In genomic region chr16:30036104-30036503, GRCm38 (mm10) we compare ENCODE assay signal across 25 mouse cellular contexts. TPM values are rescaled to one million over a fixed set of nuclear protein-coding genes. Genes with fewer than 3 reads are reported as not detected.
DNase-seq lines count a peak whose midpoint lies in the region; ATAC-seq and TF ChIP-seq lines count a peak whose summit lies in the region.
"Had no signal": no experiment of that assay in that cellular context is flagged by ENCODE, and none has a peak within 500 bp of the region (broad histone marks: within the 10 kb centered on the region; RNA-seq: fewer than 3 reads in every experiment).

No protein-coding gene starts in this region.

- no peaks in the 10 kb centered on the region for H3K9me3 ChIP-seq in kidney, embryonic 16.5 days (ENCODE audit: low read length)
- no peaks in the 10 kb centered on the region for H3K9me3 ChIP-seq in megakaryocyte, embryonic 14.5 days
- no peaks in the 10 kb centered on the region for H3K9me3 ChIP-seq in liver, embryonic 14.5 days (ENCODE audit: control insufficient read depth, low read length)
- H3K9me3 ChIP-seq in neural tube, embryonic 15.5 days (replicated peaks), result no peaks in the 10 kb centered on the region
- no peaks in the 10 kb centered on the region for H3K9me3 ChIP-seq in midbrain, embryonic 13.5 days
- H3K9me3 ChIP-seq: forebrain, embryonic 10.5 days; hindbrain, embryonic 10.5 days; neural tube, embryonic 13.5 days had no signal

- no peak for ATAC-seq in kidney, embryonic 16.5 days (ENCODE audit: low FRiP score, low TSS enrichment)
- no peak for ATAC-seq in megakaryocyte, adult 5-6 weeks (ENCODE audit: poor library complexity, severe bottlenecking)
- ATAC-seq in liver, embryonic 14.5 days (ENCODE audit: insufficient read depth), result peak; percentile 74
- ATAC-seq in neural tube, embryonic 15.5 days (ENCODE audit: low FRiP score), result no peak
- no peak for ATAC-seq in midbrain, embryonic 13.5 days
- ATAC-seq: forebrain, embryonic 16.5 days; hindbrain, postnatal 0 days had no signal

- no peak for TF ChIP-seq EP300 in liver, embryonic 14.5 days (IDR thresholded peaks at IDR 0.05; ENCODE audit: low read depth)

- H3K27me3 ChIP-seq in kidney, embryonic 16.5 days (ENCODE audit: insufficient read depth, low read length), result no peaks in the 10 kb centered on the region; the same call in 1 of the 2 replicates
- peaks cover 6% of the 10 kb centered on the region for H3K27me3 ChIP-seq in megakaryocyte, embryonic 14.5 days (replicated peaks)
- H3K27me3 ChIP-seq in liver, embryonic 14.5 days (ENCODE audit: control insufficient read depth, insufficient read depth, low read length), result no peaks in the 10 kb centered on the region
- peaks cover 29% of the 10 kb centered on the region for H3K27me3 ChIP-seq in neural tube, embryonic 15.5 days (replicated peaks)
- peaks cover 68% of the 10 kb centered on the region for H3K27me3 ChIP-seq in midbrain, embryonic 13.5 days

- DNase-seq in kidney, adult 11 months, result peak; percentile 60
- peak; percentile 26 to 31 (median 28) for DNase-seq in liver, embryonic 14.5 days (ENCODE audit: low read depth in 3 of 3, low spot score in 3 of 3)
- no peak for DNase-seq in gastrocnemius, postnatal 10 days
- DNase-seq: cerebellum, adult 11 months; cerebellum, adult 9-11 months; gastrocnemius, postnatal 14 days; heart, adult 11 months; layer of hippocampus, postnatal 36 days; lung, adult 2 months; lung, postnatal 14 days; midbrain, embryonic 14.5 days; thymus, adult 18-20 months; thymus, postnatal 36 days had no signal

- H3K4me3 ChIP-seq in kidney, embryonic 16.5 days (ENCODE audit: low read length), result no peak overlapping the region
- peak overlapping the region; percentile 29 for H3K4me3 ChIP-seq in megakaryocyte, embryonic 14.5 days (replicated peaks)
- no peak overlapping the region for H3K4me3 ChIP-seq in liver, embryonic 14.5 days (ENCODE audit: insufficient read depth in 1 of 2, low read depth in 2 of 2, low read length in 2 of 2)
- H3K4me3 ChIP-seq in neural tube, embryonic 15.5 days (replicated peaks), result no peak overlapping the region
- no peak overlapping the region for H3K4me3 ChIP-seq in midbrain, embryonic 13.5 days (replicated peaks)
- H3K4me3 ChIP-seq: forebrain, embryonic 10.5 days; hindbrain, embryonic 10.5 days; neural tube, embryonic 13.5 days had no signal

- no peak overlapping the region for H3K4me2 ChIP-seq in kidney, embryonic 16.5 days (replicated peaks; ENCODE audit: low read depth, low read length)
- no peak overlapping the region for H3K4me2 ChIP-seq in liver, embryonic 14.5 days (ENCODE audit: low read depth)
- H3K4me2 ChIP-seq in neural tube, embryonic 15.5 days, result no peak overlapping the region
- H3K4me2 ChIP-seq in midbrain, embryonic 13.5 days (replicated peaks), result no peak overlapping the region
- H3K4me2 ChIP-seq: heart, embryonic 11.5 days; neural tube, embryonic 13.5 days had no signal

- 88% methylated on average over 3 of the region's 3 CpGs for WGBS in kidney, embryonic 16.5 days
- WGBS in liver, embryonic 14.5 days (ENCODE audit: insufficient replicate concordance), result 55% methylated on average over 3 of the region's 3 CpGs
- WGBS in neural tube, embryonic 15.5 days, result 86% methylated on average over 3 of the region's 3 CpGs
- WGBS in midbrain, embryonic 13.5 days, result 91% methylated on average over 3 of the region's 3 CpGs

- no peaks in the 10 kb centered on the region for H3K36me3 ChIP-seq in kidney, embryonic 16.5 days (ENCODE audit: insufficient read depth, low read length)
- H3K36me3 ChIP-seq in megakaryocyte, embryonic 14.5 days (replicated peaks; ENCODE audit: low read length), result no peaks in the 10 kb centered on the region
- no peaks in the 10 kb centered on the region for H3K36me3 ChIP-seq in liver, embryonic 14.5 days (replicated peaks; ENCODE audit: control insufficient read depth, insufficient read depth, low read depth)
- H3K36me3 ChIP-seq in neural tube, embryonic 15.5 days, result no peaks in the 10 kb centered on the region
- H3K36me3 ChIP-seq in midbrain, embryonic 13.5 days, result no peaks in the 10 kb centered on the region
- H3K36me3 ChIP-seq: forebrain, embryonic 10.5 days; hindbrain, embryonic 10.5 days; neural tube, embryonic 13.5 days had no signal

- TF ChIP-seq CTCF in liver, embryonic 14.5 days (IDR thresholded peaks at IDR 0.05; ENCODE audit: low read depth), result no peak

- peaks cover 43% of the 10 kb centered on the region for H3K4me1 ChIP-seq in kidney, embryonic 16.5 days (ENCODE audit: insufficient read depth, low read length)
- H3K4me1 ChIP-seq in megakaryocyte, embryonic 14.5 days, result peaks cover 68% of the 10 kb centered on the region
- peaks cover 0 to 24% of the 10 kb centered on the region in 2 experiments; a peak in 2 of 4 replicates for H3K4me1 ChIP-seq in liver, embryonic 14.5 days (replicated peaks; ENCODE audit: control insufficient read depth in 2 of 2, insufficient read depth in 2 of 2, low read length in 1 of 2)
- peaks cover 16% of the 10 kb centered on the region for H3K4me1 ChIP-seq in neural tube, embryonic 15.5 days
- H3K4me1 ChIP-seq in midbrain, embryonic 13.5 days (replicated peaks), result peaks cover 12% of the 10 kb centered on the region

- H3K27ac ChIP-seq in kidney, embryonic 16.5 days (ENCODE audit: low read length), result no peak overlapping the region
- H3K27ac ChIP-seq in liver, embryonic 14.5 days, result no peak overlapping the region
- H3K27ac ChIP-seq in neural tube, embryonic 15.5 days (replicated peaks), result no peak overlapping the region
- no peak overlapping the region for H3K27ac ChIP-seq in midbrain, embryonic 13.5 days
- H3K27ac ChIP-seq: forebrain, embryonic 10.5 days; hindbrain, embryonic 10.5 days; hindbrain, postnatal 0 days; kidney, postnatal 0 days; neural tube, embryonic 13.5 days had no signal

- H3K9ac ChIP-seq in kidney, embryonic 16.5 days (replicated peaks; ENCODE audit: low read length), result no peak overlapping the region
- H3K9ac ChIP-seq in liver, embryonic 14.5 days (replicated peaks), result no peak overlapping the region
- no peak overlapping the region for H3K9ac ChIP-seq in neural tube, embryonic 15.5 days (replicated peaks)
- H3K9ac ChIP-seq in midbrain, embryonic 13.5 days (replicated peaks), result no peak overlapping the region
- H3K9ac ChIP-seq: neural tube, embryonic 13.5 days had no signal

RNA-seq across cellular contexts. Expression of gene Hes1, which starts 28.1 kb away (rescaled TPM):
- 45.5 and 45.7 TPM in 2 replicates for polyA plus RNA-seq in kidney, embryonic 16.5 days (2015; fragmentation: Nextera tagmentation; extraction: Ambion mirVana)
- 35.1 and 50.8 TPM in 2 replicates for polyA plus RNA-seq in megakaryocyte, embryonic 14.5 days (2012; ENCODE audit: insufficient read depth, low replicate concordance)
- 0.60 and 0.71 TPM in 2 replicates for total RNA-seq in megakaryocyte, adult 5-6 weeks (2015)
- 0.18 and 0.49 TPM in 2 replicates for total RNA-seq in megakaryocyte, adult 5-6 weeks (2017)
- 5.3 and 9.2 TPM in 2 replicates for polyA plus RNA-seq in liver, embryonic 14.5 days (2012; rRNA removed)
- polyA plus RNA-seq in liver, embryonic 14.5 days (2014; fragmentation: Nextera tagmentation; extraction: Ambion mirVana), result 5.1 and 5.6 TPM in 2 replicates
- total RNA-seq in gastrocnemius, postnatal 10 days (2021), result 10 to 100 TPM; 19.1 to 24.6 TPM
- polyA plus RNA-seq in neural tube, embryonic 15.5 days (2015; fragmentation: Nextera tagmentation; extraction: Ambion mirVana), result 13.6 and 23.2 TPM in 2 replicates
- 14.1 and 19.7 TPM in 2 replicates for polyA plus RNA-seq in midbrain, embryonic 13.5 days (2015; fragmentation: Nextera tagmentation; extraction: Ambion mirVana)
